Mouse (Mus musculus): ENCODE data around the gene Gm20518. TPM values are rescaled to one million over a fixed set of nuclear protein-coding genes. Genes with fewer than 3 reads are reported as not detected.
A peak's percentile ranks its signal among the peaks of the same experiment; 100 is the strongest.

Gm20518 gene
- total RNA-seq (2021) = under 1 TPM in 1 of 2 experiments, not detected in 1; 0.16 TPM
- long read RNA-seq, experiment 1 = 0 reads
- long read RNA-seq, experiment 2 = 0 reads

- DNase-seq = peak; percentile 99
Observed at GRCm38 (mm10) chr16:17891567-17891959, at the start of gene Gm20518. TSS of gene Gm20518 (minus strand) at chr16:17891671.

GRCm38 (mm10) chr16:17939255-17939751, 47.8 kb upstream of the Gm20518 start:
- DNase-seq = no peak

GRCm38 (mm10) chr16:17938821-17939220, 47.4 kb upstream of the Gm20518 start:
- peak; percentile 36 for DNase-seq

- no peak for DNase-seq
Observed at GRCm38 (mm10) chr16:17938187-17938586, 46.7 kb upstream of the Gm20518 start.

- DNase-seq = no peak
Observed at GRCm38 (mm10) chr16:17936776-17937175, 45.3 kb upstream of the Gm20518 start.

GRCm38 (mm10) chr16:17934445-17934910, 43.0 kb upstream of the Gm20518 start:
- no peak for DNase-seq

- DNase-seq = no peak
Observed at GRCm38 (mm10) chr16:17933594-17934444, 42.3 kb upstream of the Gm20518 start.

GRCm38 (mm10) chr16:17931906-17932460, 40.5 kb upstream of the Gm20518 start:
- DNase-seq = no peak

GRCm38 (mm10) chr16:17929631-17930030, 38.2 kb upstream of the Gm20518 start:
- no peak for DNase-seq

- DNase-seq = no peak
Observed at GRCm38 (mm10) chr16:17929211-17929610, 37.7 kb upstream of the Gm20518 start.

GRCm38 (mm10) chr16:17928627-17929104, 37.2 kb upstream of the Gm20518 start:
- DNase-seq = peak; percentile 56

- peak; percentile 64 for DNase-seq
Observed at GRCm38 (mm10) chr16:17928087-17928580, 36.7 kb upstream of the Gm20518 start, which contains the start of gene Slc25a1. TSS of gene Slc25a1 (minus strand) at chr16:17928219.

GRCm38 (mm10) chr16:17927351-17928082, 36.0 kb upstream of the Gm20518 start:
- DNase-seq = peak; percentile 32

GRCm38 (mm10) chr16:17922163-17922538, 30.7 kb upstream of the Gm20518 start:
- DNase-seq = peak; percentile 41

- DNase-seq = peak; percentile 92
Observed at GRCm38 (mm10) chr16:17921325-17922162, 30.1 kb upstream of the Gm20518 start.

GRCm38 (mm10) chr16:17920586-17920985, 29.1 kb upstream of the Gm20518 start:
- DNase-seq = no peak

GRCm38 (mm10) chr16:17914307-17915249, 23.1 kb upstream of the Gm20518 start, which contains the start of gene Gsc2:
TSS of gene Gsc2 (minus strand) at chr16:17915059.
- DNase-seq = no peak

GRCm38 (mm10) chr16:17911052-17911595, 19.7 kb upstream of the Gm20518 start, which contains the start of gene Ess2:
TSS of gene Ess2 (minus strand) at chr16:17911348.
- peak; percentile 89 for DNase-seq

- DNase-seq = no peak
Observed at GRCm38 (mm10) chr16:17898462-17898861, 7.0 kb upstream of the Gm20518 start, which contains the start of the genes Dgcr2 and Tssk2. TSS of gene Dgcr2 (minus strand) at chr16:17898562. TSS of gene Tssk2 (plus strand) at chr16:17898637.

Data from gastrocnemius, postnatal 25 days (tissue).